Mouse (Mus musculus) C2C12 (cell line): Measurements from ENCODE around the gene Ak1.

ENCODE experiments used
- CTCF ChIP-seq: IDR thresholded peaks from one replicate; pipeline ENCODE4 v1.5.1; 2011; ENCODE audit not compliant: control insufficient read depth, insufficient read depth, insufficient read length
- FOSL1 ChIP-seq: IDR thresholded peaks from one replicate; pipeline ENCODE4 v1.8.0; 2011; ENCODE audit warnings: mild to moderate bottlenecking, low read length; ENCODE audit not compliant: poor library complexity, insufficient read depth, severe bottlenecking
- MAX ChIP-seq: IDR thresholded peaks from one replicate; pipeline ENCODE4 v1.6.1; 2011; ENCODE audit warnings: mild to moderate bottlenecking, control low read depth
- MYOD1 ChIP-seq: IDR thresholded peaks from one replicate; pipeline ENCODE4 v1.6.1; 2011; ENCODE audit warnings: low read depth; ENCODE audit not compliant: control insufficient read depth, insufficient read length
- MYOG ChIP-seq: IDR thresholded peaks from one replicate; pipeline ENCODE4 v1.6.1; 2011; ENCODE audit not compliant: control insufficient read depth, insufficient read length; ENCODE audit errors: extremely low read depth
- USF1 ChIP-seq: IDR thresholded peaks from one replicate; pipeline ENCODE4 v1.6.1; 2011; ENCODE audit warnings: low read depth, mild to moderate bottlenecking, control low read depth, moderate library complexity

- no peak for TF ChIP-seq MYOG
- TF ChIP-seq CTCF, result no peak
- no peak for TF ChIP-seq USF1
- no peak for TF ChIP-seq MAX
- no peak for TF ChIP-seq MYOD1
- no peak for TF ChIP-seq FOSL1
Measured at GRCm38 (mm10) chr2:32633660-32634059, 12.1 kb downstream of the Ak1 start.
